Mouse (Mus musculus) MEL (cell line): ENCODE results near the gene Echdc2.

Experiments used
- BHLHE40 ChIP-seq: IDR thresholded peaks from 2 replicates; pipeline ENCODE4 v1.6.1; 2012; ENCODE audit warnings: low read depth, mild to moderate bottlenecking, inconsistent platforms, low read length, improper control_type of control experiment, borderline replicate concordance
- CTCF ChIP-seq, 3 experiments: IDR thresholded peaks in 2 of 3; conservative IDR thresholded peaks in 1 of 3; 2 replicates each; pipeline ENCODE4 v1.5.1; 2011 to 2012; ENCODE audit warnings: low read length in 3 of 3, low read depth in 2 of 3, mild to moderate bottlenecking in 2 of 3, improper control_type of control experiment in 1 of 3, inconsistent platforms in 1 of 3, mixed read lengths in 1 of 3, moderate library complexity in 1 of 3; ENCODE audit not compliant: control insufficient read depth in 1 of 3, insufficient read depth in 1 of 3, poor library complexity in 1 of 3, severe bottlenecking in 1 of 3
- EP300 ChIP-seq, 2 experiments: IDR thresholded peaks; 2 replicates each; pipeline ENCODE4 v1.6.1; 2011; ENCODE audit warnings: improper control_type of control experiment in 2 of 2, low read length in 2 of 2, low read depth in 1 of 2, mild to moderate bottlenecking in 1 of 2
- HCFC1 ChIP-seq: IDR thresholded peaks from 2 replicates; pipeline ENCODE4 v1.6.1; 2012; ENCODE audit warnings: low read depth, mild to moderate bottlenecking, inconsistent platforms, low read length, improper control_type of control experiment, moderate library complexity
- MAFK ChIP-seq: IDR thresholded peaks from 2 replicates; pipeline ENCODE4 v1.6.1; 2011; ENCODE audit warnings: low read depth, mild to moderate bottlenecking, low read length, improper control_type of control experiment, borderline replicate concordance
- MEF2A ChIP-seq: IDR thresholded peaks from 2 replicates; pipeline ENCODE4 v1.6.1; 2014; ENCODE audit warnings: low read depth, mild to moderate bottlenecking, inconsistent platforms, low read length, improper control_type of control experiment; ENCODE audit not compliant: poor library complexity, insufficient replicate concordance, severe bottlenecking; ENCODE audit errors: extremely low read depth
- NELFE ChIP-seq: IDR thresholded peaks from 2 replicates; pipeline ENCODE4 v1.6.1; 2011; ENCODE audit warnings: low read depth, low read length, improper control_type of control experiment
- POLR2A ChIP-seq, 2 experiments: IDR thresholded peaks; 2 replicates each; pipeline ENCODE4 v1.6.1; 2011 to 2012; ENCODE audit warnings: low read length in 2 of 2, mild to moderate bottlenecking in 2 of 2, control low read depth in 1 of 2, improper control_type of control experiment in 1 of 2, low read depth in 1 of 2, moderate library complexity in 1 of 2; ENCODE audit not compliant: control insufficient read depth in 1 of 2, insufficient read depth in 1 of 2, poor library complexity in 1 of 2
- RCOR1 ChIP-seq: IDR thresholded peaks from 2 replicates; pipeline ENCODE4 v1.6.1; 2012; ENCODE audit warnings: low read depth, mild to moderate bottlenecking, inconsistent platforms, low read length, improper control_type of control experiment
- SMC3 ChIP-seq: IDR thresholded peaks from 2 replicates; pipeline ENCODE4 v1.6.1; 2011; ENCODE audit warnings: low read depth, low read length, improper control_type of control experiment
- TAL1 ChIP-seq: IDR thresholded peaks from 2 replicates; pipeline ENCODE4 v1.6.1; 2012; ENCODE audit warnings: mild to moderate bottlenecking, inconsistent platforms, low read length, moderate library complexity, mixed read lengths
- USF2 ChIP-seq, 2 experiments: IDR thresholded peaks; 2 replicates each; pipeline ENCODE4 v1.6.1; 2011 to 2012; ENCODE audit warnings: improper control_type of control experiment in 2 of 2, low read length in 2 of 2, borderline replicate concordance in 1 of 2, inconsistent platforms in 1 of 2, low read depth in 1 of 2, mild to moderate bottlenecking in 1 of 2; ENCODE audit not compliant: insufficient read depth in 1 of 2
- ZNF384 ChIP-seq: IDR thresholded peaks from 2 replicates; pipeline ENCODE4 v1.6.1; 2012; ENCODE audit warnings: low read depth, mild to moderate bottlenecking, inconsistent platforms, low read length, improper control_type of control experiment

GRCm38 (mm10) chr4:108213023-108213422 is 47.8 kb downstream of the Echdc2 start:
- TF ChIP-seq POLR2A (IDR thresholded peaks at IDR 0.05; ENCODE audit: control insufficient read depth in 1 of 2, insufficient read depth in 1 of 2, low read depth in 1 of 2, low read length in 2 of 2, poor library complexity in 1 of 2) (no peak), HCFC1 (no peak), RCOR1 (no peak), EP300 (IDR thresholded peaks at IDR 0.05; ENCODE audit: low read depth in 1 of 2, low read length in 2 of 2) (no peak), ZNF384 (no peak), CTCF (IDR thresholded peaks at IDR 0.05 in 2 of 3, conservative IDR thresholded peaks at IDR 0.05 in 1 of 3; ENCODE audit: control insufficient read depth in 1 of 3, insufficient read depth in 1 of 3, low read depth in 2 of 3, low read length in 3 of 3, poor library complexity in 1 of 3, severe bottlenecking in 1 of 3) (no peak), NELFE (no peak), TAL1 (no peak), BHLHE40 (no peak), SMC3 (no peak), MEF2A (no peak), USF2 (IDR thresholded peaks at IDR 0.05; ENCODE audit: borderline replicate concordance in 1 of 2, insufficient read depth in 1 of 2, low read depth in 1 of 2, low read length in 2 of 2) (no peak), MAFK (no peak)
